Mouse (Mus musculus): ENCODE measurements around the gene Cars2. TPM values are rescaled to one million over a fixed set of nuclear protein-coding genes. Genes with fewer than 3 reads are reported as not detected.
"Not testable (repeated sequence)": the region's sequence is repeated elsewhere in the genome, so short reads cannot be mapped to it uniquely, and the experiment has no call there.

The Cars2 gene
- polyA plus RNA-seq (2012; rRNA removed): 36.4 and 42.5 TPM in 2 replicates

DNA sequence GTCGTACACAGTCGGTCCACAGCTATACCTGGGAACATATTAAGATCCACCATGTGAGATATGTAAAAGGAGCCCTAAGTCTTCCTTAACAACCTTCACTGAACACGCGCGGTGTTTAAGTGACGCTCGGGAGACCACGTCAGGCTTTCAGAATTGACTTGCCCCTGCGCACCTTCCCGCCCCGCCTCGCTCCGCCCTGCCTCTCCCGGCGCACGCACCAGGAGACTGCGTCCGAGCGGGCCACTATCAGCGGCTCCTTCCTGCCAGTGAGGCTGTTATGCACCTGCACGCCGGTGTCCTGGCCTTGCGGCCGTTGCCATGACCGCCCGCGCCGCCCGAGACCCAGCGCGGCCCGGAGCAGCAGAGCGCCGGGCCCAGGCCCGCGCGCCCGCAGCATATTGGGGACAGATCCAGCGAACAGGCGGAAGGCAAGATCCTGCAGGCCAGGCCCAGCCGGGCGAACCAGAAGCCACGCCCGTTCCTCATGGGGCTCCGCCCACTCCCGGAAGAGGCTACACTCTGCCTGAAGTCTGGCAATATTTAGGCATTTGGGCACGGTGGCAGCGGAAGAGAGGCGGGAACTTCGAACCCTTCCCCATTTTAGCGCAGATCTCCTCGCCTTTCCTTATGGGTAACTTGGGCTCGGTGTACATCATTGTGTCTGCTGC is at the start of gene Cars2:
Cars2 (minus strand) TSS at position 503 of the 668 bp plus-strand sequence.
- DNase-seq (ENCODE audit: low read depth, low spot score): peak; percentile 72
- under 1% methylated on average over 53 of the region's 53 CpGs for WGBS

DNA sequence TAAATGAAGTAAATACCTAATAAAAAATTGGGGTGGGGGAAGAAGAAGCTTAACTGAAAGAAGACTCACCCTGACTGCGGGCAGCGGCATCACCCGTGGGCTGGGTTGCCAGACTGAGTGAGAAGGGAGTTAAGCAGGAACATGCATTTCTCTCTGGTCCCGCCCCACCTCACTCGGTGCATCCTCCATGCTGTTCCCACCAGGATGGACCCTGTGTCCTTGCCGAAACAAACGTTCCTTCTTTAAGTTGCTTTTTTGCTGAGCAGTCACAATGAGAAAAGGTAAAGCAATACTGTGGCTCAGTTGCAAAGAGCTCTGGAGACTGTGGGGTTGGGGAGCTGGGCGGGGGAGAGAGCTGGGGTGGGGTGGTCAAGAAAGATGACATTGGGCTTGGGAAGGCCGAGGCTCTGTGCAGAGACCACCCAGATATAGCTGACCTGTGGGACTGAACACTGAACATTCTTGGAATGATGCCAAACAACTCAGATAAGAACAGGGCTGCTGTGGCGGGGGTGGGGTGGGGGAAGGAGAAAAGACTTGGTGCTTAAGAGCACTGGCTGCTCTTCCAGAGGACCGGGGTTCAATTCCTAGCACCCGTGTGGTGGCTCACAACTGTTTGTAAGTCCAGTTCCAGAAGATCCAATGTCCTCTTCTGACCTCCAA is 42.8 kb upstream of the Cars2 start:
- 51% methylated on average over 12 of the region's 12 CpGs for WGBS
- no peak for DNase-seq (ENCODE audit: low read depth, low spot score)

DNA sequence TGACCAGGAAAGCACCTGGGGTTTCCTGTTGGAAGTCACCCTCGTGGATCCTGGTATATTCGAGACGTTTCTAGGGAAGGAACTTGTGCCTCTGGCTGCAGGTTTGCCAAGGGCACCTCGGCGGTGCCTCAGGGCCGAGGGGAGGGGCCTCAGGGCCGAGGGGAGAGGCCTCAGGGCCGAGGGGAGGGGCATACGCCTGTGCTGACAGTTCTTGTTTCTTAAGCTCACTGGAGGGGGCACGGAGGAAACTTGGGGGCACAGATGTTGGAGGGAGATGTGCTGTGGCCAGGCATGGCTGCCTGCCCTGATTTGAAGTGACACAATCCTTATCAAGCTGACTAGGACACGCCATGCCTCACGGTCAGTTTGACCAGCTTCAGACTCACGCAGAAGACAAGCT is 41.7 kb upstream of the Cars2 start:
- 28% methylated on average over 13 of the region's 13 CpGs for WGBS
- no peak for DNase-seq (ENCODE audit: low read depth, low spot score)

DNA sequence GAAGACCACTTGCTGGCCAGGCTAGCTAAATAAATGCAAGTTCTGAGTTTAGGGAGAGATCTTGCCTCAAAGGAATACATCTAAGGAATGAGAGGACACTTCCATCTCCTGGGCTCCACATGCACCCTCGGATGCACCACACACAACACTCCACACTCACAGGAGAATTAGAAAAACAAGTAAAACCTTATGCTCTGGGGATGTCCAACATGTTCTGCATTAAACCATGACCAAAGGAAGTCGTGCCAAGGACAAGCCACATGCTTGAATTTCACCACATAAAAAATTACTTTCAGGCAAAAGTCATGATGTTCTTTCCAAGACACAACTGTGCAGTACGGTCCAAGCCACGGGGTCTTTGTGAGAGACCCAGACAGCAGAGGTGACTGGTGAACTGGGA is 41.3 kb upstream of the Cars2 start:
- no peak for DNase-seq (ENCODE audit: low read depth, low spot score)
- 81% methylated on average over 4 of the region's 4 CpGs for WGBS

DNA sequence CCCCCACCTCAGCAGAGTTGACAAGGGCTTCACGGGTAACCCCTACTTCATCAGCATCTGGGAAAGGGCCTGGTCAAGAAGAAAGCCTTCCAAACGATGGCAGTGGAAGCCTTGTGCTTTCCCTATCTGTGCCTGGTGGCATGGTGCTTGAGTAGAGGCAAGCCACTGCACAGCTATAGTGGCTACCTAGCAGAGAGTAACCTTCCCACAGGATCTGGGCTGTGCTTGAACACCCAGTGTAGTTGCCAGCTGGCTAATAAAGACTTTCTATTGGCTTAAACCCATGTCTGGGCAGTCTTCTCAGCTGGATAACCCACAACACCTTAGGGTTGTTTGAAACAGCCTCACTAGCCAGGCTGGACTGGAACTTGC is 35.8 kb upstream of the Cars2 start:
- WGBS: 70% methylated on average over 2 of the region's 2 CpGs
- no peak for DNase-seq (ENCODE audit: low read depth, low spot score)

DNA sequence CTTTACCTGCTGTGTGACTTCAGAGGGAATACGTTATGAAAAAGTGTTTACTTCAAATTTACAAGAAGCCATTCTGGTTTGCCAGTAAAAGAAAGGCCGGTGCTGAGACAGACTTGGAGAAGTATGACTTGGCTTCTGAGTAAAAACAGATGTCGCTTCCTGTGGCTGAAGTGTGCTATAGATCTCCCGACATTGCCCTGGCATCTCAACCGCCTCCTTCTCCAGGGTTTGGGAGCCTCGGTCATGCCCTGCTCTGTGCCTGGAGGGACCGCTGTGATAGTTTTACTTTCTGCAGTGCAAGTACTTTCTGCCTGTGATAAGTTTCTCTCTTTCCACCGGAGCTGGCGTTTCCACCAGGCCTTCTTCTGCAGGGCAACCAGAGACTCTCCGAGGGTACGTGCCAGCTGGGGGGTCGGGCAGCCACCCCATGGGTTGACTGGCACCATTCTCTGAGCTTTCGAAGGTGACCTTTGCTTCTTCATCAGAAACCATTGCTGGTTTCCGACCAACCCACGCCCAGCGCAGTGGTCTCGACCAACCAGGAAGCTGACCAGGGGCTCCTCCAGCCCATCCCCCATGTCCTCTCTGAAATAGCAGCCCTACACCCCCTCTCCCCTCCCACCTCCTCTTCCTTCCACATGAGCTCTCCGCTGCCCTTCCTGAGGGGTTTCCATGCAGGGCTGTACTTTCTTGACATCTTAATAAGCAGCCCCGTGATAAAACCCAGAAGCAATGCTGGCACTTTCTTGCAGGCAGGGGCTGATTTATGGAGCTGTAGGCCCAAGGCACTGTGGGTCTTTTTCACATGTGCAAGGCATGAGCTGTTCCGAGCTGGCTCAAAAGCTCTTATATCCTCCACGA is 35.2 kb upstream of the Cars2 start:
- DNase-seq (ENCODE audit: low read depth, low spot score): no peak
- WGBS: 67% methylated on average over 21 of the region's 21 CpGs

DNA sequence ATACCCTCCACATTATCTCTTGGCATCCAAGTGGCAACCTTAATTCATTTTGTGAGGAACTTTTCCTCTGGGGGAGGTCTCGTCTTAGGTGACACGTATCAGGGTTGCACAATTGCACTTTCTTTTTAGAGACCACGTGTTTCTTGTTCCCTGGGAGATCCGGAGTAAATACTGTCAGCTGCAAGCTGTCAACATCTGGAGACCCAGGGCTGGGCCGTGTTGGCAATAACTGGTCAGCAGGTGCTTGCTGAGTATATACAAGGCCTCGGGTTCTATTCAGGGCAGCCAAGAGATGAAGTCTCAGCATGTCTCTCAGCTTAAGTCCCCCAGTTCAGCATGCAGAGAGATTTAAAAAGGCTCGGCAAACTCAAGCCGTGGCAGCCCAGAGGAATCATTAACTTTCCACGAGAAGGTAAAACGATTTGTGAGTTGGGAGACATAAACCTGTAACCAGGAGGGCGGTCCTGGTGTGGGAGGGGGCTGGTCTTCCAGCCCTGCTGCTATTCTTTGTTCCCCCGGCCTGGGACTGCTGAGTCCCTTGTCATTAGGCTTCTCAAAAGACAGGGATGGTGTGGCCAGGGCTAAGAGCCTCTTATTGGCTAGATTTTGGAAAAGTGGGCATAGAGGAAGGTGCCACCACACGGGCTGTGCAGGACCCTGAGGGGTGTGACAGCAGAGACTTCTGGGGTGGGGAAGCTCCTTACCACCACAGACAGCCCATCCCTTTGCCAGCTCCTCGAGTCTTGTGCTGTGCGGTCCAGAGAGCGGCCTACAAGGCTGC is 25.2 kb upstream of the Cars2 start:
- WGBS: 32% methylated on average over 16 of the region's 16 CpGs
- no peak for DNase-seq (ENCODE audit: low read depth, low spot score)

DNA sequence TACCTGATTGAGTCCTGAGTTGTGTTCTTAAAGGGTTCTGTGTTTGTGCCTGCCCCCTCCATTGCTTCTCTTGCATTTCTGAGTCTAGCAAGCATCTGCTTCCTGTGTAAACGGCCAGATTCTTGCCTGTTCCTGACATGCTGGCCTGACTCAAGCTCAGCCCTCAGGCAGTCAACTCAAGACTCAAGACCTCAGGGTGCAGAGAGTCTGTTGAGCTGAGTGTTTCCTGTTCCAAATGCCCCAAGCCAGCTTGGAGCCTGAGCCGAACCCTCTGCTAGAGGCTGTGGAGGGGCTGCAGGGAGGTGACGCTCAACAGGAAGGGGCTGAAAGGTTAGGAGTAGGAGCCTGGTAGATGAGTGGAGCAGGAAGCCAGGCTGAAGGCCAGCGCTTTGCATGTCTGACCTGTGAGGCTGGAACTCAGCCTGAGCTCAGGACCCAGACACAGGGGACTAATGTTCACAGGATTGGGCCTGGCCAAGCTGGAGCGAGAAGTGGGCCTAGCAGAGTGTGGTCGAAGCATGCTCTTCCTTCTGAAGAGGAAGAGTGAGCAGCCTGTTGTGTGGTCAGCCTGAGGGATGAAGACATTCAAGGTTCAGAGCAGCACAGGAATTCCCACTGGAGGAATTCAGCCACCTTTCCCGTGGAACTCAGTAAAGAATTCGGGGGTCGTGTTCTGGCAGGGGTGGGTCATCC is 24.5 kb upstream of the Cars2 start:
- WGBS: 66% methylated on average over 9 of the region's 9 CpGs
- no peak for DNase-seq (ENCODE audit: low read depth, low spot score)

DNA sequence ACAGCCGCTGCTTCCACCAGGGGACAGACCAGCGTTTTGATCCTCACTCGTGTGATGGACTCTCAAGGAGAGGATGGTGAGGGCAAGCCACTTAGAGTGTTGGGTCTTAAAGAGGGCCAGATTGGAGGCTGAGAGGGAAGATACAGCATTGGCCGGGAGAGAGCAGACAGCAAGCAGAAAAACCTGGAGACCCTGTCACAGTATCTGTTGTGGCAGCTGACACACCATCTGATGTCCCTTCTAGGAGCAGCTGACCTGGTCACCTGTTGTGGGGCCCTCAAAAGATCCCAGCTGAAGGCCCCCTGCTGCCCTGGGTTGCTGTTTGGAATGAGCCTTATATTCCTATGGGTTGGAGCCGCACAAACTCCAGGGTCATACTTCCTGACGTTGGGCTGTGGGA is 21.8 kb upstream of the Cars2 start:
- WGBS: 73% methylated on average over 6 of the region's 6 CpGs
- no peak for DNase-seq (ENCODE audit: low read depth, low spot score)

DNA sequence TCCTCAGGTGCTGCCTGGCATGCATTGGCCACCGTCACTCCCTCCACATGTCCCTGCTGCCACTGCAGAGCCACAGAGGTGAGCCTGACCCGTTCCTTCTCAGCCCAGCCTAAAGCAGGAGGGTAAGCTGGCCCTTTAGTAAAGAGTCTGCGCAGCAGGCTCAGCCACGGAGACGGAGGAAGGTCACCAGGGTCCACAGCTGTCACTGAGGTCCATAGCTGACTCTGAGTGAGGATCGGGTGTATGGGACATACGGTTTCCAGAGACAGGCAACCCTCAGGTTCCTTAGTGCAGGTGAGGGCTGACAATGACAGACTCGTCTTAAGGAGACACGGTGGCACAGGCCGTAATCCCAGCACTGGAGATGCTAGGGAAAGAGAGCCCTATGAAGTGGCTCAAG is 21.4 kb upstream of the Cars2 start:
- no peak for DNase-seq (ENCODE audit: low read depth, low spot score)
- 89% methylated on average over 10 of the region's 10 CpGs for WGBS

DNA sequence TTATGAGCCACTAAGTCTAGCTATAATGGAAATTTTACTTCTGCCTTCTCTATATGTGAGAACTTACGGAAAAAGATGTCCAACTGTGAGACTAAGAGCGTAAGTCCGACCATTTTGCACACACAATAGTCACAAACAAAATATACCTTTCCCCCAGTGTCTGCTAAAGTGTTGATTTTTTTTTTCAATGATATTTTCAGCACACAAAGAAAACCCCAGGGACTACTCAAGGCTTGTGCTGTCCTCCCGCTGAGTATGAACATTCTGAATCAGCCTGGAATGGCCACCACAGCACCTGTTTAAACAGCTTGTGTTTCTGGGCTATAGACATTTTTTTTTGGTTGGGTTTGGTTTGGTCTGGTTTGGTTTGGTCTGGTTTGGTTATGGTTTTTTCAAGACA is 20.2 kb upstream of the Cars2 start:
- DNase-seq (ENCODE audit: low read depth, low spot score): no peak
- 93% methylated on average over 4 of the region's 4 CpGs for WGBS

DNA sequence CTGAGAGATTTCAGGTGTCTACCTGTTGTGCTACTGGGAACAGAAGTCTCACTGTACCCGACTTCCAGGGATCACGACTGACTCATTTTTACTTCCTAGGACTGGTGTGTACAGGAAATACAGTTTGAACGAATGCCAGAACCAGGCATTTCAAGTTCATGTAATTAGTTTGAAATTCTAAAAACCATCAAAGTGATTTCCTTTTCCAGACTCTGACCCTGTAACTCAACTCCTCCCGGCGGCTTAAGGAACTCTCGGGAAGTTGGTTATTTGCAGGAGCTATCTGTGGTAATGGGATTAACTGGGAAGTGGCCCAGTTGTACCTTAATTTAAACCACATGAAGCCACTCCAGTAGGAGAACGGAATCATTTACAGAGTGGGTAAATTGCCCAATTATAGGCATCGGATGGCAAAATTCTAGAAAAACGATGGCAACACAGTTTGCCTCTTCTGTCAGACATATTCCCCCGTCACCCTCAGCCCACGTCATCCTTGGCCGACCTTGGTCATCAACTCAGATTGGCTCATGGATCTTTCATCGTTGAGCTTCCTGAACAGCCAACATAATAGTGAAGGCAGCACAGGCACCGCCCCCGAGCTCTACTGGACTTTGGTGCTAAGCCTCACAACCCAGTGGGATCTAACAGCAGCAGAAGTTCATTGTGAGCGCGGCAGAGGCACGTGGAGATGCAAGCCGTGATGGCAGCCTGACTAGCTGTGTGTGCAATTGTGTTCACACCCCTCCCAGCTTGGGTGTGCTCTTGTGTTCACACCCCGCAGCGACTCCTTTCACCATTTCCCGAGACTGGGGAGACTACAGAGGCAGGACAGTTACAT is 18.9 kb upstream of the Cars2 start:
- WGBS: 75% methylated on average over 22 of the region's 22 CpGs
- no peak for DNase-seq (ENCODE audit: low read depth, low spot score)

DNA sequence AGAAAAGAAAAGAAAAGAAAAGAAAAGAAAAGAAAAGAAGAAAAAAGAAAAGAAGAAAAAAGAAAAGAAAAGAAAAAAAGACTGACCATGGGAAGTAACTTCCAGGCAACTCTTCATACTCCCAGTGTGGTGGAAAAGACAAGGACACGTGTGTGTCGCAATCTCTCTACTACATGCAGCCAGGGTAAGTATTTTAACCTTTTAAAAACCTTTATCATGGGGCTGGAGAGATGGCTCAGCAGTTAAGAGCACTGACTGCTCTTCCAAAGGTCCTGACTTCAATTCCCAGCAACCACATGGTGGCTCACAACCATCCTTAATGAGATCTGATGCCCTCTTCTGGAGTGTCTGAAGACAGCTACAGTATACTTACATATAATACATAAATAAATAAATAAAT is 17.6 kb upstream of the Cars2 start:
- 84% methylated on average over 2 of the region's 2 CpGs for WGBS
- DNase-seq (ENCODE audit: low read depth, low spot score): not testable (repeated sequence)

DNA sequence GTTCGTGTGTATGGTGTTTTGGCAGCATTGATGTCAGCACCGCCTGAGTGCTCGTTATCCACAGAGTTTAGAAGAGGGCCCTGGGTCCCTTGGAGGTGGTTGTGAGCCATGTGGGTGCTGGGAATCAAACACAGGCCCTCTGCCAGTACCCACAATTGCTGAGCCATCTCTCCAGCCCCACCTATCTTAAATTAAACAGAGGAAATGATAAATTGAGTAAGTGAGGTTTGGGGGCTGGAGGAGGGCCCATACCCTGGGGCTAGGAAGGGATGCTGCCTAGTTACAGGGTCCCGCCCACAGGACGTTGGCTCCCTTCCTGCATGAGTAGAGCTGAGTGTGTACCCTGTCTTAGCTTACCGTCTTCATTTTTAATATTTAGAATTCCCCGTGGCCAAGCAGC is 14.1 kb upstream of the Cars2 start:
- WGBS: 84% methylated on average over 7 of the region's 7 CpGs
- DNase-seq (ENCODE audit: low read depth, low spot score): no peak

DNA sequence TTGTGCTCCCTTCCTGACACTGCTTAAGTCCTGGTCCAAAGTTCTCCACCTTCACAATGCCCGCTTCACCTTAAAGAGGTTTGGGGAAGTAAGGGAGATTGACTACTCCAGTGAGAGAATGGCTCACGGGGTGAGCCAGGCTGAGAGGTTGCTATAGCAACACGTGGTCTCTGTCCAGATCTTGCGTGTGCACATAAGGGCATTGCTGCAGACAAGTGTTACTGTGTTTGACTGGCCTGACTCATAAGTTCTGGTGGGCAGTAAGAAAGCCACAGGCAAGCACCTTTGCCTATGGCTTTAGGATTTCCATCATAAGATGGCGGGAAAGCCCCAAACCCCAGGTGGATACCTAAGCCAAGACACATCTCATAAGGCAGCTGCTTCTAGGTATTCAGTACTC is 13.7 kb upstream of the Cars2 start:
- WGBS: 88% methylated on average over 5 of the region's 5 CpGs
- DNase-seq (ENCODE audit: low read depth, low spot score): no peak

DNA sequence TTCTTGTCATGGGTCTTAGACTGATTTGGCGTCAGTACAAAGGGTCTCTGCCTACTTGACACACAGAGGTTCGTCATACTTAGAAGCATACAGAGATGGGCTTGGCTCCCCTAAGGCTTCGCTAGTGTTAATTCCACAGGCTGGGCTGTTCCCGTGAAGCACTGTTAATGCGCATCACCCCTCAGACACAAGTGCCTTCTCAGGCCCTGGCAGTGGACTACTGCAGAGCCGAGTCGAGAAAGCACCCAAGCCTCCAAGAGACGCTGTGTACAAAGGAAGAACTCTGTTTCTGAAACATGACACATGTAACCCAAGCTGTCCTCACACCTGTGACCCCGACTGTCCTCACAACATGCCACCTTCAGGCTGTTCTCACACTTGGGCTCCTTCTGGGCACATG is 9.6 kb upstream of the Cars2 start:
- no peak for DNase-seq (ENCODE audit: low read depth, low spot score)
- WGBS: 83% methylated on average over 9 of the region's 9 CpGs

DNA sequence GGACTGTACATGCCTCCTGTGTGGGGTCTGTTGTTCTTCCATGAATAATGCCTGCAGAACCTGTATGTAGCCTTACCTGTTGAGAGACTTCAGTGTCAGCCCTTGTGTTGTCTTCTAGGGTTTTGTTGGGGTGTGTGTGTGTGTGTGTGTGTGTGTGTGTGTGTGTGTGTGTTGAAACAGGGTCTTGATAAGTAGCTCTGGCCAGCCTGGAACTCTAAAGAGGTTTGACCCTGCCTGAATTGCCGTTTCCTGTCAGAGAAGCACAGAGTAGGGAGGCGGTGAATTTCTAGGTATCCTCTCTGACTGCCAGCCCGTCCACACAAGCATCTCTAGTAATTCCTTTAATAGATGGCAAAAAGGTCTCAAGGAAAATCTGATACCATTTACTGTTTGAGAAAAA is 8.9 kb upstream of the Cars2 start:
- DNase-seq (ENCODE audit: low read depth, low spot score): no peak
- WGBS: 70% methylated on average over 3 of the region's 3 CpGs

DNA sequence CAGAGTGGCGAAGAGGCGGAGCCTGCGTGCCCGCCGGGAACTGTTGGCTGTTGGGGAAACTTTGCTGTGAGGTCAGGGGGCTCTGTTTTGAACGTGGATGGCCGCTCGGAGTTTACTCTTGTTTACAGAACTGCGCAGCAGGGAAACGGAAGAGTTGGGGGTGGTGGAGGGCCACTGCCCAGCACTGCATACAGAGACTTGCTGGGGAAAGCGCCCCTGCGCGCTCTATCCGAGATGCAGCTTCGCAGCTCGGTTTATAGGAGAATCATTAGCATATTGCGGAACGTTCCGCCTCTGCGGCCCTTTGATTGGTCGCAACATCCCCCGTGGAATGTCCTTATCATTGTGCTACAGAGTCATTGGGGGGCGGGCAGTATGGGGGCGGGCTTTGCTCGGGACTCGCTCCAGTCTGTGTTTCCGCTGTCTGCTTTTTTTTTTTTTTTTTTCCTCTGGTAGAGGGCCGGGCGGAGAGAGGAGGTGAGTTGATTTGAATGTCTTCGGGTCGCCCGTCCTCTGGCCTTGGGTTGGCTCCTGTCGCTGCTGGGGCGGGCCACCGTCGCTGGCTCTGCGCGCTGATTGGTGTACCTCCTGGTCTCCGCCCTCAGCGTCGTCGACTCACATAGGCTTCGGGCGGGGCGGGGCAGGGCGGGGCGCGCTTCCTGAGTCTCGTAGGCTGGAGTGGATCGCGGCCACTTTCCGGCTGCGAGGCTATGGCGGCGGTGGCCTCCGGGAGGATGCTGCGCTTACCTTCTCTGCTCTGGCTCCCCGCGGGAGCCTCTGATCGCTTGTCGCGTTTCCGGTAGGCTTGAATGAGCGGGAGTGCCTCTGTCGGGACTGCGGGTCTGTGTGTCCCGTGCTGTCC is 7.4 kb upstream of the Cars2 start:
- peak; percentile 90 for DNase-seq (ENCODE audit: low read depth, low spot score)
- WGBS: under 1% methylated on average over 67 of the region's 67 CpGs

Measured in large intestine, adult 2 months (tissue).